Mouse (Mus musculus) embryonic fibroblast, embryonic 13.5 days (primary cell): ENCODE measurements at regions not wholly inside any gene's neighbourhood (a gene's known extent, or its start where the extent isn't known, plus 50 kb on each side); places are given as distances from the start of the nearest gene placed in this dataset.

Source experiments
- CTCF ChIP-seq: IDR thresholded peaks from 2 replicates; pipeline ENCODE4 v1.5.1; 2011; ENCODE audit warnings: mild to moderate bottlenecking, control low read depth, low read length, moderate library complexity, borderline replicate concordance; ENCODE audit not compliant: insufficient read depth
- POLR2A ChIP-seq: IDR thresholded peaks from 2 replicates; pipeline ENCODE4 v1.6.1; 2011; ENCODE audit warnings: low read depth, mild to moderate bottlenecking, control low read depth, low read length, moderate library complexity

DNA sequence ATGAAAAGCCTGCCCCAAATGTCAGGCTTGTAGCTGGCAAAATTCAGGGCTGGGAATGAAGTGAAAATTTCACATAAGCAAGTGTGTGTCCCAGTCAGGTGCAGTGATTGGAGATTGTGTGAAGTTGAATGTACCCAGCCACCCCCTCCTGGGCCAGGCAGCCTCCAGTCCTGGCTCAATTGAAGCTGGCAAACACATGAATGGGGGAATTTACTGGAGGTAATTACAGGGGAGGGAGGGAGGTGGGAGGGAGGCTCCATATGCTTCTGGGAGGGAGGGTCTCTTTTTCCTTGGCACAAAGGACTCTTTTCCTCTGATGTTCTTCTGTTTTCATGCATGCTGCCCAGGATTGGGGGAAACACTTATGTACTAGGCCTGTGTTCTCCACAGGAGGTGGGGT, 312.4 kb upstream of the Rbfox1 start:
- TF ChIP-seq CTCF (no peak), POLR2A (no peak)
